Mouse (Mus musculus): ENCODE data around the gene Tmem151b.

Tmem151b gene

GRCm38 (mm10) chr17:45584096-45584896, 34.8 kb upstream of the Tmem151b start:
- intact Hi-C loops (cut with DNase I) = loop anchor here (5.0 kb wide), 1 partner anchor 58 kb away; no protein-coding TSS in a partner anchor

GRCm38 (mm10) chr17:45582715-45583355, 33.4 kb upstream of the Tmem151b start:
- intact Hi-C loops (cut with DNase I) = loop anchor here (2.0 to 5.0 kb wide), 2 partner anchors 44 to 59 kb away; no protein-coding TSS in a partner anchor

GRCm38 (mm10) chr17:45582188-45582587, 32.7 kb upstream of the Tmem151b start:
- intact Hi-C loops (cut with DNase I) = loop anchor here (2.0 to 5.0 kb wide), 2 partner anchors 45 to 60 kb away; no protein-coding TSS in a partner anchor

GRCm38 (mm10) chr17:45581567-45581983, 32.1 kb upstream of the Tmem151b start:
- intact Hi-C loops (cut with DNase I) = loop anchor here (5.0 kb wide), 1 partner anchor 61 kb away; no protein-coding TSS in a partner anchor

- intact Hi-C loops (cut with DNase I) = loop anchor here (5.0 kb wide), 1 partner anchor 61 kb away; no protein-coding TSS in a partner anchor
These were observed 31.5 kb upstream of the Tmem151b start for GRCm38 (mm10) chr17:45580958-45581477.

- intact Hi-C loops (cut with DNase I) = no loop called here
These were observed 30.1 kb upstream of the Tmem151b start for GRCm38 (mm10) chr17:45579554-45579953.

- intact Hi-C loops (cut with DNase I) = no loop called here
These were observed 29.4 kb upstream of the Tmem151b start for GRCm38 (mm10) chr17:45578843-45579242.

- intact Hi-C loops (cut with DNase I) = no loop called here
These were observed 28.8 kb upstream of the Tmem151b start for GRCm38 (mm10) chr17:45578242-45578641.

GRCm38 (mm10) chr17:45575123-45575897, 25.8 kb upstream of the Tmem151b start:
- intact Hi-C loops (cut with DNase I) = no loop called here

GRCm38 (mm10) chr17:45574129-45574761, 24.8 kb upstream of the Tmem151b start:
- intact Hi-C loops (cut with DNase I) = no loop called here

GRCm38 (mm10) chr17:45573780-45574123, 24.3 kb upstream of the Tmem151b start:
- intact Hi-C loops (cut with DNase I) = no loop called here

GRCm38 (mm10) chr17:45573087-45573779, 23.8 kb upstream of the Tmem151b start, which contains the start of gene Hsp90ab1:
Gene Hsp90ab1 (minus strand): TSS chr17:45573271.
- intact Hi-C loops (cut with DNase I) = no loop called here

GRCm38 (mm10) chr17:45572103-45573086, 22.9 kb upstream of the Tmem151b start:
- intact Hi-C loops (cut with DNase I) = no loop called here

- intact Hi-C loops (cut with DNase I) = no loop called here
These were observed 20.5 kb upstream of the Tmem151b start for GRCm38 (mm10) chr17:45569999-45570398.

GRCm38 (mm10) chr17:45568990-45569389, 19.5 kb upstream of the Tmem151b start:
- intact Hi-C loops (cut with DNase I) = no loop called here

GRCm38 (mm10) chr17:45567162-45567601, 17.7 kb upstream of the Tmem151b start:
- intact Hi-C loops (cut with DNase I) = no loop called here

GRCm38 (mm10) chr17:45566360-45567161, 17.1 kb upstream of the Tmem151b start:
- intact Hi-C loops (cut with DNase I) = no loop called here

GRCm38 (mm10) chr17:45566031-45566359, 16.5 kb upstream of the Tmem151b start:
- intact Hi-C loops (cut with DNase I) = no loop called here

Data from adrenal gland (tissue).